ENCODE assay signal across 8 mouse cellular contexts in genomic region chr14:18270529-18271441, GRCm38 (mm10). TPM values are rescaled to one million over a fixed set of nuclear protein-coding genes. Genes with fewer than 3 reads are reported as not detected.
A peak's percentile ranks its signal among the peaks of the same experiment; 100 is the strongest.
DNase-seq lines count a peak whose midpoint lies in the region; ATAC-seq lines count a peak whose summit lies in the region.

Nkiras1 (plus strand) TSS chr14:18271136.
Rpl15 (minus strand) TSS chr14:18271391.

- H3K36me3 ChIP-seq in intestine, embryonic 14.5 days (ENCODE audit: control insufficient read depth, insufficient read depth, low read length) = peaks cover 28% of the 10 kb centered on the region

- H3K4me1 ChIP-seq in intestine, embryonic 14.5 days (replicated peaks; ENCODE audit: control insufficient read depth, insufficient read depth, low read length) = peaks cover 7% of the 10 kb centered on the region; the same call in 1 of the 2 replicates

- peak within 1 kb of the TSS; percentile 99 for H3K9ac ChIP-seq in intestine, embryonic 14.5 days (ENCODE audit: low read length)

- no peaks in the 10 kb centered on the region for H3K9me3 ChIP-seq in intestine, embryonic 14.5 days (ENCODE audit: control insufficient read depth, low read length)

- peak within 1 kb of the TSS; percentile 80 for H3K27ac ChIP-seq in intestine, embryonic 14.5 days (ENCODE audit: low read depth)

- H3K4me3 ChIP-seq in intestine, embryonic 14.5 days (ENCODE audit: low read depth, low read length) = peak within 1 kb of the TSS; percentile 92

- peak within 1 kb of the TSS; percentile 87 for H3K4me2 ChIP-seq in intestine, embryonic 14.5 days (ENCODE audit: low read length)

- no peaks in the 10 kb centered on the region for H3K27me3 ChIP-seq in intestine, embryonic 14.5 days (replicated peaks; ENCODE audit: control insufficient read depth, insufficient read depth, low read length)

- under 1% methylated on average over 78 of the region's 78 CpGs for WGBS in intestine, embryonic 14.5 days

- peak; percentile 99 for ATAC-seq in intestine, embryonic 14.5 days (replicated peaks; ENCODE audit: low FRiP score, low TSS enrichment, low read depth)

- peak; percentile 91 to 94 for DNase-seq in adrenal gland, adult 18-20 months (ENCODE audit: low spot score in 2 of 2)
- DNase-seq in embryo, embryonic 11 days = peak; percentile 99
- DNase-seq in gastrocnemius, postnatal 25 days = peak; percentile 99
- peak; percentile 96 for DNase-seq in intestine, embryonic 14.5 days (ENCODE audit: low spot score)
- peak; percentile 99 for DNase-seq in left cerebral cortex, postnatal 14 days (ENCODE audit: low spot score in 2 of 2)
- DNase-seq in mesoderm, embryonic 11.5 days (ENCODE audit: low read depth, low spot score) = peak; percentile 99
- DNase-seq in right cerebral cortex, postnatal 36 days (ENCODE audit: low spot score in 2 of 2) = peak; percentile 98 to 100
- peak; percentile 99 for DNase-seq in yolk sac, embryonic 10.5 days (ENCODE audit: low spot score)

- intact Hi-C loops in left cerebral cortex, postnatal 14 days (cut with DNase I) = loop anchor here (2.0 kb wide), 2 partner anchors 32 to 60 kb away; partner anchors contain the start of genes Nr1d2 and Ube2e1

RNA-seq across cellular contexts. Expression of gene Nkiras1, which starts in this region (rescaled TPM):
- 10 to 100 TPM; 29.2 to 34.6 TPM for total RNA-seq in adrenal gland, adult 18-20 months (2021)
- total RNA-seq in gastrocnemius, postnatal 25 days (2021) = 10 to 100 TPM; 33.0 to 35.9 TPM
- 12.7 and 13.3 TPM in 2 replicates for polyA plus RNA-seq in intestine, embryonic 14.5 days (2014; fragmentation: Nextera tagmentation; extraction: Ambion mirVana)
- 10 to 100 TPM; 95.0 to 98.3 TPM for total RNA-seq in left cerebral cortex, postnatal 14 days (2021)

RNA-seq across cellular contexts. Expression of gene Rpl15, which starts in this region (rescaled TPM):
- total RNA-seq in adrenal gland, adult 18-20 months (2021) = 100 to 1,000 TPM; 726 to 763 TPM
- 100 to 1,000 TPM; 479 to 508 TPM for total RNA-seq in gastrocnemius, postnatal 25 days (2021)
- polyA plus RNA-seq in intestine, embryonic 14.5 days (2014; fragmentation: Nextera tagmentation; extraction: Ambion mirVana) = 533 and 537 TPM in 2 replicates
- total RNA-seq in left cerebral cortex, postnatal 14 days (2021) = 100 to 1,000 TPM; 430 to 476 TPM

Comparison
In these comparisons a context has a peak if more than half of its experiments do, and no peak if none do; other contexts are left out.
1. Peak in every context shown above with its lines: DNase-seq, ATAC-seq, H3K4me3 ChIP-seq and H3K27ac ChIP-seq.